11 mouse cellular contexts compared by ENCODE assay signal in genomic region chr7:129525985-129526384, GRCm38 (mm10).
DNase-seq lines count a peak whose midpoint lies in the region; ATAC-seq and TF ChIP-seq lines count a peak whose summit lies in the region.
"Had no signal": no experiment of that assay in that cellular context is flagged by ENCODE, and none has a peak within 500 bp of the region (broad histone marks: within the 10 kb centered on the region; RNA-seq: fewer than 3 reads in every experiment).

No protein-coding gene starts in this region.

- no peaks in the 10 kb centered on the region for H3K9me3 ChIP-seq in neural tube, embryonic 11.5 days (ENCODE audit: control insufficient read depth, low read length)

- no peak for TF ChIP-seq POLR2A in kidney, adult 2 months (IDR thresholded peaks at IDR 0.05; ENCODE audit: low read depth, low read length)
- TF ChIP-seq POLR2A in cerebellum, adult 2 months (IDR thresholded peaks at IDR 0.05; ENCODE audit: borderline replicate concordance, insufficient read depth, low read length) = no peak

- DNase-seq in kidney, adult 2 months = peak; percentile 17
- DNase-seq in kidney, postnatal 10 days = no peak
- DNase-seq in neural tube, embryonic 11.5 days (ENCODE audit: low spot score) = peak; percentile 27
- no peak for DNase-seq in neural tube, embryonic 10.5 days (ENCODE audit: extremely low spot score, low spot score)
- peak; percentile 16 for DNase-seq in embryo, embryonic 11 days
- DNase-seq in right cerebral cortex, postnatal 4 days = no peak
- DNase-seq in gastrocnemius, postnatal 36 days = no peak
- no peak for DNase-seq in cerebellum, adult 2 months
- DNase-seq: thymus, postnatal 36 days had no signal

- H3K27me3 ChIP-seq in kidney, adult 2 months (replicated peaks; ENCODE audit: control insufficient read depth, insufficient read depth, low read length) = no peaks in the 10 kb centered on the region
- H3K27me3 ChIP-seq in neural tube, embryonic 11.5 days (ENCODE audit: control insufficient read depth, insufficient read depth, low read length) = no peaks in the 10 kb centered on the region
- H3K27me3 ChIP-seq in cerebellum, adult 2 months (ENCODE audit: control insufficient read depth, insufficient read depth, low read length) = no peaks in the 10 kb centered on the region; the same call in 1 of the 2 replicates
- H3K27me3 ChIP-seq: limb, embryonic 13.5 days had no signal

- H3K9ac ChIP-seq in neural tube, embryonic 11.5 days (ENCODE audit: low read length) = no peak overlapping the region
- H3K9ac ChIP-seq: limb, embryonic 13.5 days had no signal

- H3K4me2 ChIP-seq in neural tube, embryonic 11.5 days (ENCODE audit: low read depth) = no peak overlapping the region
- H3K4me2 ChIP-seq: limb, embryonic 13.5 days had no signal

- no peak overlapping the region for H3K27ac ChIP-seq in kidney, adult 2 months (ENCODE audit: insufficient read depth, low read depth, low read length)
- H3K27ac ChIP-seq in neural tube, embryonic 11.5 days (ENCODE audit: low read depth, low read length) = no peak overlapping the region
- H3K27ac ChIP-seq in cerebellum, adult 2 months (ENCODE audit: insufficient read depth, low read length) = no peak overlapping the region
- H3K27ac ChIP-seq: limb, embryonic 13.5 days; stomach, postnatal 0 days had no signal

- no peaks in the 10 kb centered on the region for H3K4me1 ChIP-seq in kidney, adult 2 months (ENCODE audit: control insufficient read depth, insufficient read depth, low read length)
- no peaks in the 10 kb centered on the region for H3K4me1 ChIP-seq in neural tube, embryonic 11.5 days (ENCODE audit: control insufficient read depth, insufficient read depth, low read length)
- no peaks in the 10 kb centered on the region for H3K4me1 ChIP-seq in cerebellum, adult 2 months (ENCODE audit: control insufficient read depth, insufficient read depth, low read length)
- H3K4me1 ChIP-seq: limb, embryonic 13.5 days had no signal

- no peaks in the 10 kb centered on the region for H3K36me3 ChIP-seq in kidney, adult 2 months (ENCODE audit: control insufficient read depth, insufficient read depth, low read length)
- no peaks in the 10 kb centered on the region for H3K36me3 ChIP-seq in neural tube, embryonic 11.5 days (ENCODE audit: control insufficient read depth, insufficient read depth, low read length)
- H3K36me3 ChIP-seq: limb, embryonic 13.5 days had no signal

- WGBS in kidney, adult 2 months = 43% methylated on average over 3 of the region's 3 CpGs
- 45% methylated on average over 3 of the region's 3 CpGs for WGBS in neural tube, embryonic 11.5 days
- 91% methylated on average over 3 of the region's 3 CpGs for WGBS in cerebellum, adult 2 months

- no peak overlapping the region for H3K4me3 ChIP-seq in kidney, adult 2 months (ENCODE audit: insufficient read depth, low read depth, low read length)
- H3K4me3 ChIP-seq in neural tube, embryonic 11.5 days (ENCODE audit: low read depth, low read length) = no peak overlapping the region
- H3K4me3 ChIP-seq in cerebellum, adult 2 months (replicated peaks; ENCODE audit: insufficient read depth, low read depth, low read length) = no peak overlapping the region
- H3K4me3 ChIP-seq: limb, embryonic 13.5 days had no signal

- TF ChIP-seq CTCF in kidney, adult 2 months (conservative IDR thresholded peaks at IDR 0.05; ENCODE audit: insufficient read depth, insufficient read length, low read depth, low read length) = no peak
- no peak for TF ChIP-seq CTCF in cerebellum, adult 2 months (IDR thresholded peaks at IDR 0.05; ENCODE audit: borderline replicate concordance, insufficient read depth, low read depth, low read length)

- ATAC-seq in neural tube, embryonic 11.5 days (ENCODE audit: insufficient read depth, low FRiP score, low TSS enrichment) = no peak

- intact Hi-C loops in gastrocnemius, postnatal 36 days (cut with DNase I) = no loop called here

Comparison
In these comparisons a context has a peak if more than half of its experiments do, and no peak if none do; other contexts are left out.
1. DNase-seq: peak in kidney, adult 2 months (single experiment), neural tube, embryonic 11.5 days (single experiment) and embryo, embryonic 11 days (single experiment); none in kidney, postnatal 10 days (single experiment), neural tube, embryonic 10.5 days (single experiment), right cerebral cortex, postnatal 4 days (single experiment), gastrocnemius, postnatal 36 days (0 of 2) and cerebellum, adult 2 months (0 of 2).